ENCODE assay signal across 23 mouse cellular contexts in genomic region chr7:83095593-83095992, GRCm38 (mm10).
"Had no signal": no experiment of that assay in that cellular context is flagged by ENCODE, and none has a peak within 500 bp of the region (broad histone marks: within the 10 kb centered on the region; RNA-seq: fewer than 3 reads in every experiment).

No protein-coding gene starts in this region.

- H3K9me3 ChIP-seq: heart, embryonic 10.5 days; heart, embryonic 12.5 days; hindbrain, embryonic 13.5 days; kidney, embryonic 15.5 days; limb, embryonic 12.5 days; limb, embryonic 15.5 days; liver, embryonic 12.5 days had no signal

- DNase-seq: gastrocnemius, adult 2 months; gastrocnemius, postnatal 10 days; gastrocnemius, postnatal 25 days; heart, adult 18-20 months; heart, postnatal 10 days; heart, postnatal 4 days; kidney, adult 11 months; kidney, adult 2 months; kidney, adult 9 months; kidney, postnatal 14 days; kidney, postnatal 36 days; left cerebral cortex, postnatal 4 days had no signal

- H3K4me3 ChIP-seq: gastrocnemius, adult 2 months; heart, embryonic 10.5 days; heart, embryonic 12.5 days; hindbrain, embryonic 13.5 days; kidney, embryonic 15.5 days; limb, embryonic 12.5 days; limb, embryonic 15.5 days; liver, embryonic 12.5 days had no signal

- H3K4me2 ChIP-seq: heart, embryonic 12.5 days; hindbrain, embryonic 13.5 days; kidney, embryonic 15.5 days; limb, embryonic 12.5 days; limb, embryonic 15.5 days; liver, embryonic 12.5 days had no signal

- H3K9ac ChIP-seq: heart, embryonic 12.5 days; hindbrain, embryonic 13.5 days; kidney, embryonic 15.5 days; limb, embryonic 12.5 days; limb, embryonic 15.5 days; liver, embryonic 12.5 days; liver, embryonic 14.5 days had no signal

- H3K27ac ChIP-seq: gastrocnemius, adult 2 months; heart, embryonic 10.5 days; hindbrain, embryonic 13.5 days; kidney, embryonic 15.5 days; kidney, postnatal 0 days; limb, embryonic 15.5 days; liver, embryonic 12.5 days; liver, embryonic 14.5 days had no signal

- ATAC-seq: hindbrain, embryonic 16.5 days; intestine, embryonic 16.5 days; liver, embryonic 12.5 days had no signal

- H3K4me1 ChIP-seq: liver, embryonic 12.5 days had no signal

- H3K27me3 ChIP-seq: heart, embryonic 12.5 days; hindbrain, embryonic 13.5 days; kidney, embryonic 15.5 days; limb, embryonic 12.5 days; limb, embryonic 15.5 days; liver, embryonic 12.5 days had no signal

- H3K36me3 ChIP-seq: heart, embryonic 10.5 days; heart, embryonic 12.5 days; hindbrain, embryonic 13.5 days; kidney, embryonic 15.5 days; limb, embryonic 12.5 days; limb, embryonic 15.5 days; liver, embryonic 12.5 days had no signal
